Mouse (Mus musculus) A20 (cell line): ENCODE results near the gene Tiam2.

ENCODE experiments used
- DNase-seq: peaks from one replicate; pipeline ENCODE4 v3.0.0-alpha.2; 2011; ENCODE audit warnings: low read depth, low spot score

Gene Tiam2

DNA sequence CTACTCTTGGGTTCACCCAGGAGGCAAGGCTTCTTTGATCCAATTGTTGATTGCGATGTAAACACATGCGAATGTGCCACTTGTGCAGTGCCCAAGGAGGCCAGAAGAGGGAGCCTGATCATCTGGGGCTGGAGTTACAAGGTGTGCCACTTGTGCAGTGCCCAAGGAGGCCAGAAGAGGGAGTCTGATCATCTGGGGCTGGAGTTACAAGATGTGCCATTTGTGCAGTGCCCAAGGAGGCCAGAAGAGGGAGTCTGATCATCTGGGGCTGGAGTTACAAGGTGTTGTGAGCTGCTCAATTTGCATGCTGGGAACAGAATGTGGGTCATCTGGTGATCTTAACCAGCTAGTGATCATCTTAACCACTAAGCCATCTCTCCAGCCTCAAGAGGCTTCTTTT, 124.7 kb downstream of the Tiam2 start:
- DNase-seq = peak; percentile 83

DNA sequence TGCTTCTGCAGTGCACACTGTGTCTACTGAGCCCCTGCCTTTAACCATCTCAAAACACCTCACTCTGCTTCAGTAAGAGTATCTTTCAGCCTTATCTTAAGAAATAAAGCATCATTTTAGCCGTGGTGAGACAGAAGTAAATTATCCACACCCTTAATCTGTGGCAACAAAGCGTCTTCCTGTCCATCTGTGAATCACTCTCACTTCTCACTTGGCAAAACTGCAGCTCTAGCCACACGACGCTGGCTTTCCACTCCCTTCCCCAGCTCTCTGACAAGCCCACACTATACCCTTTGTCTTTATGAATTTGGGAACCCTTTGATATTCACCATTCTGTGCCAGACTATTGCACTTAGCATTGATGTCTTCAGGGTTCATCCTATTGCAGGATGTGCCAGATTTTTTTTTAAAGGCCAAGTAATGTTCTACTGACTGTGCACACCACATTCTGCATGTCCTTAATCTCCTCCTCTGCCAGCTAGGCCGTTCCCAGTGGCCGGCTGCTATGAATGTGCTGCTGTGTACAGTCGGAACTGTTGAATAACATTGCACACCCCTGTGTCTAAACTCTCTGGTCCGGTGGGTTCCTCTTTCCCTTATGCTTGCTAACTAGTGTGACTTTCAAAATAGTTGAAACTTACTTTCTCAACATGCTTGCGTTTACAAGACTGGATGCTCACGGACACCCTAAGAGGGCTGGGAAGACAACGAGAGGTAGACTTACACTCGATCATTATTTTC, 126.4 kb downstream of the Tiam2 start:
- DNase-seq = no peak

- DNase-seq = no peak
Measured at GRCm38 (mm10) chr17:3453946-3454345, 127.6 kb downstream of the Tiam2 start.

GRCm38 (mm10) chr17:3454850-3455249, 128.5 kb downstream of the Tiam2 start:
- DNase-seq = no peak

DNA sequence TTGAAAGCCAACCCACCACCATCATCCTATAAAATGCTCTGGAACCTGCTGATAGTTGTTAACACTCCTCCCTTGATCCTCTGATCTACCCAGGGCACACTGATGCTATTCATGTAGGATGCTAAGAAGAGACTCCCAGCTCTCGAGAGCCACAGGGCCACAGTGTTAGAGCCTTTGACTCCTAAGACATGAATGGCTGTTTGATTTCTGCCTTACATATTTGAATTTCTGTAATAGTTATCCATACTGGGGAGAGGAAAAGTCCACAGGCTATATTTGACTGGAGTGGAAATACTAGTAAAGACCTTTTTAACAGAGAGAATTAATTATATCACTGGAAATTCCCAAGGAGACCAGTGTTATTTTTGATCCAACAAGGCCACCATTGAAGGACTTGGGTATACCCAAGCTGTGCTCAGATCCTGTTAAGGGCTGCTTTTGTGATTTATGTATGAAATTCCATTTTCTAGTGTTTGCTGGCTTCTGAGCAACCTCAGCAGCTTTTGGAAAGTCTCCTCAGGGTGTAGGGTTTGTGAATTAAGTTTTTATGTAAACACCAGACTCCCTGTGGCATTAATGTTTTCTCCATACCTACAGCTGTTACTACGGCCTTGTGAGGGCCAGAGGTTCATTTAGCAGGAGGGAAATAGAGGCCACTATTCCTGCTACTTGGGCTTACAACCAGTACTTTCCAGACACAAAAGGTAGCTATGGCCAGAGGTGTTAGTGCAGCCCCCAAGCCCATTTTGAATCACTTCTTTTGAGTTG, 131.7 kb downstream of the Tiam2 start:
- no peak for DNase-seq

DNA sequence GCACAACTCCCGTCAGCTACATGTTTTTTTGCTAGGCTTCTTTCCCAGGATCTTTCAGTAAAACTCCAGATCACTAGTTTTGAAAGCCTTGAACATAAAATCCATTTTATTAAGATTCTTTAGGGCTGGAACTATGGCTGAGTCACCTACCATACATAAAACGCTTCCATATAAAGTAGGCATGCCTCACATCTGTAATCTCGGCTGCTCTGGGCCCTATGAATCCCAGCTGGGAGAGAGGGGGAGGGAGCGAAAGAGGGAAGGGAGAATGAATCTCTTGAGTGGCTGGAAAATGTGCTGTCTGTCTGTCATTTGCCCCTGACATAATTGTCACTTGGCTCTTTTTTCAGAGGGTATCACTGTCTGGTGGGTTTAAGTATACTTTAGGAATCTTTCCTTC, 139.5 kb downstream of the Tiam2 start:
- DNase-seq = no peak

DNA sequence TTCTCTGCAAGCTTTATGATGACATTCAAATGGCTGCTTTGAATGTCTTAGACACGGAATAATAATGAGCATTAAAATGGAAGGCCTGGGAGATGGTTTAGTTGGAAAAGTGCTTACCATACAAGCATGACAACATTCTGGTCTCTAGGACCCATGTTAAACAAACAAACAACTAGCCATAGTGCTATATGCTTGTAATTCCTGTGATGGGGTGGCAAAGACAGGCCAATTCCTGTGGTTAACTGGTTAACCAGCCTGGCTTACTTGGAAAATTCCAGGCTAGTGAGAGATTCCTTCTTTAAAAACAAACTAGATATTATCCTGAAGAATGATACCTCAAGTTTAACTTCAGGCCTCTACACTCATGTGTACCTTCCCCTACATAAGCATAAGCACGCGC, 140.3 kb downstream of the Tiam2 start:
- DNase-seq = no peak

GRCm38 (mm10) chr17:3467636-3468324, 141.4 kb downstream of the Tiam2 start:
- DNase-seq = no peak

GRCm38 (mm10) chr17:3472018-3472417, 145.6 kb downstream of the Tiam2 start:
- no peak for DNase-seq

DNA sequence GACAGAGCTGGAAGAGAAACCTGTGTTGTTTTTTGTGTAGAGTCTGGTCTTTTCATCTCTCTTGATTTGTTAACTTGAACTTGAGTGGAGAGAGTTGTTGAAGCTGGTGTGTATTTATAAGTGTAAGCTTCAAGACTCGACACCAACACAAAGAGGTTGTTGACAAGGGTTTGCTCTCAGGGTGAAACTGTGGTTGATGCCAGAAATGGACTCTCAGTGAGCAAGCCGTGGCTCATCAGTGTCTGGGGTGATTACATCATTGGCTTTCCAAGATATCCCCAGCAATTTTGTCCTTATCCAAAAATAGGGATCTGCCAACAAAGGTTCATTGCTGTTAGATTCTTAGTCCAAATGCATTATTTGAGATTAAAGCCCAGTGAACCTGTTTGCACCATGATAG, 150.2 kb downstream of the Tiam2 start:
- DNase-seq = no peak

- DNase-seq = no peak
Measured at GRCm38 (mm10) chr17:3481576-3482575, 155.5 kb downstream of the Tiam2 start.

- no peak for DNase-seq
Measured at GRCm38 (mm10) chr17:3483091-3483490, 156.7 kb downstream of the Tiam2 start.

GRCm38 (mm10) chr17:3485851-3486250, 159.5 kb downstream of the Tiam2 start:
- DNase-seq = no peak

GRCm38 (mm10) chr17:3487211-3487610, 160.8 kb downstream of the Tiam2 start:
- no peak for DNase-seq

DNA sequence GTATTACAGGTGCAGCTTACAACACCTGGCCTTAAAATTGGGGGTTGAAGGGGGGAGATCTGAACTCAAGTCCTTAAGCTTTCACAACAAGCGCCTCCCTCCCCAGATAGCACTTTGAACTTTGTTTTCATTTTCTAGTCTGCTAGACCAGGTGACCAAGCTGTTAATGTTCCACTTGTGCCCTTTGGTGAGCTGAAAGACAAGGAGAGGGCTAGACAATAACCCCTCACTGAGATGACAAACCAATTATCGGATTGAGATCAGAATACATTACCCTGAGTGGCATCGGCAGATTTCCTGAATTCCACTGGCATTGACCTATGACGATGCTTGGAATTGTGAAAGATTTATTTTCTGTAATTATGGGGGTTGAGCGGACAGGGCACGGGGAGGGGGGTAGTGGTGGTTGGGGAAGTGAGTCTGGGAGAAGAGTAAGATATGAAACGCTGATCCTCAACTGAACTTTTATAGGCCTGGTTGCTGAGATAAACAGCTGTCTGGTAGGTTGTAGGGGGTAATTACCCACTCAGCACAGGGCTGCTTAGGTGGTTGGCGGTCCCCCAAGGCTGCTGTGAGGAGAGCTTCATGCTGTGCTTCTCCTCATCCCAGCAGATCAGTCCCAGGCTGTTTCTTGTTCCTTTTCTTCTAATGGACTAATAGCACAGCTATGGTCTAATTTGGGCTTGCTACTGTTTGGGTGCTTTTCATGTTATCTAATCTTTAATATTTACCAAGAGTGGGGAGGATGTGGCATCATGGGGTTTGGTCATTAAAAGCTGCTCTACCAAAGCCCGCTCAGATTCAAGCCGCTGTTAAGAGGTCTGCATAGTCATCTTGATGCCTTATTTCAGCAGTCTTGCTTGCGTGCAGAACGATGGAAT, 161.6 kb downstream of the Tiam2 start:
- DNase-seq = no peak

- DNase-seq = no peak
Measured at GRCm38 (mm10) chr17:3490216-3490895, 164.0 kb downstream of the Tiam2 start.

- DNase-seq = no peak
Measured at GRCm38 (mm10) chr17:3491065-3491464, 164.7 kb downstream of the Tiam2 start.

DNA sequence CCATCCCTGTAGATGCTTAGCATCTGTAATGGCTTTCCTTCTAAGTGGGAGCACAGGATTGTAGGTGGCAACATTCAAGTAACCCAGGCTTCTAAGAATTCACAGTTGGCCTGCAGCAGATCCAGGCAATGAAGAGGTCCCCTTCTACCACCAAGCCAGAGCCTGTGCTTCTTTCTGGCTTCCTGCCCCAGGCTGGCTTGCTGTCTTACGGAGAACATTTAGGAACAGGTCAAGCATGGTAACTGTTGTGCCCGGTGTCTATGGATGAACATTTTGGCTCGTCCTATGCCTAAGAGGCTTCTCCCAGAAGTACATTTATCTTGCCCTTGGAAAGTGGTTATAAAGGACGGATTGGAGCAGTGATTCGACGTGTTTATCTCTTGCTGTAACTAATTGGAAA, 165.3 kb downstream of the Tiam2 start:
- no peak for DNase-seq

DNA sequence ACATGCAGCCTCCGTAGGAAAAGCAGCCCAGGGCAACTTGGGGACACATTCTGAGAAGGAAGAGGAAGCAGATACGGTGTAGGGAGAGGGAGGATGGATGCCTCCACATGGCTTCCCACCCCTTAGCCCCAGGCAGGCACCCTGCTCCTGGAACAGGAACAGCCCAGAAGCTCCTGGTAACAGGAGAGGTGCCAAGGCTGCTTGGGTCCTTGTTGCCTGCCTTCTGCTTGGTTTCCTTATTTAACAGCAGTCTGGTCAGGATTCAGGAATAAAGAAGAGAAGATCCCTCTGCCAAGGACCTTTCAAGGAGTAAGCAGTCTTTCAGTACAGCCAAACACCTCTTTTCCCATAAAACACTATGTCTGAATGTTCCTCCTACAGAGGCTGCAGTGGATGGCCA, 169.2 kb downstream of the Tiam2 start:
- DNase-seq = no peak

GRCm38 (mm10) chr17:3496080-3496479, 169.7 kb downstream of the Tiam2 start:
- no peak for DNase-seq
